ENCODE assay signal across 24 mouse cellular contexts in genomic region chr10:24490432-24490831, GRCm38 (mm10).
"Had no signal": no experiment of that assay in that cellular context is flagged by ENCODE, and none has a peak within 500 bp of the region (broad histone marks: within the 10 kb centered on the region; RNA-seq: fewer than 3 reads in every experiment).

No protein-coding gene starts in this region.

- H3K9me3 ChIP-seq: heart, embryonic 13.5 days; heart, embryonic 15.5 days; hindbrain, embryonic 13.5 days; hindbrain, embryonic 15.5 days; limb, embryonic 10.5 days; limb, embryonic 12.5 days; liver, embryonic 13.5 days; liver, embryonic 15.5 days had no signal

- H3K27me3 ChIP-seq: heart, embryonic 13.5 days; heart, embryonic 15.5 days; hindbrain, embryonic 13.5 days; hindbrain, embryonic 15.5 days; limb, embryonic 12.5 days; liver, embryonic 13.5 days; liver, embryonic 15.5 days had no signal

- ATAC-seq: hindbrain, postnatal 0 days had no signal

- H3K9ac ChIP-seq: heart, embryonic 13.5 days; heart, embryonic 15.5 days; hindbrain, embryonic 13.5 days; hindbrain, embryonic 15.5 days; limb, embryonic 12.5 days; liver, embryonic 13.5 days; liver, embryonic 15.5 days had no signal

- H3K4me2 ChIP-seq: heart, embryonic 11.5 days; heart, embryonic 13.5 days; heart, embryonic 15.5 days; hindbrain, embryonic 13.5 days; hindbrain, embryonic 15.5 days; limb, embryonic 12.5 days; liver, embryonic 11.5 days; liver, embryonic 13.5 days; liver, embryonic 15.5 days had no signal

- H3K27ac ChIP-seq: heart, adult 2 months; heart, embryonic 13.5 days; heart, embryonic 15.5 days; hindbrain, embryonic 13.5 days; hindbrain, embryonic 15.5 days; hindbrain, postnatal 0 days; layer of hippocampus, adult 2 months; left cerebral cortex, adult 2 months; limb, embryonic 10.5 days; limb, embryonic 12.5 days; liver, embryonic 13.5 days; liver, embryonic 15.5 days had no signal

- H3K4me3 ChIP-seq: heart, adult 2 months; heart, embryonic 13.5 days; heart, embryonic 15.5 days; hindbrain, embryonic 13.5 days; hindbrain, embryonic 15.5 days; layer of hippocampus, adult 2 months; left cerebral cortex, adult 2 months; limb, embryonic 10.5 days; limb, embryonic 12.5 days; liver, embryonic 13.5 days; liver, embryonic 15.5 days had no signal

- H3K36me3 ChIP-seq: heart, embryonic 13.5 days; heart, embryonic 15.5 days; hindbrain, embryonic 13.5 days; hindbrain, embryonic 15.5 days; limb, embryonic 10.5 days; limb, embryonic 12.5 days; liver, embryonic 13.5 days; liver, embryonic 15.5 days had no signal

- DNase-seq: gastrocnemius, postnatal 14 days; gastrocnemius, postnatal 36 days; heart, adult 2 months; heart, postnatal 14 days; heart, postnatal 36 days; kidney, adult 18-20 months; kidney, adult 8-10 months; kidney, postnatal 10 days; kidney, postnatal 25 days; kidney, postnatal 4 days; liver; liver, embryonic 13.5 days had no signal

- H3K4me1 ChIP-seq: hindbrain, embryonic 13.5 days; hindbrain, embryonic 15.5 days; limb, embryonic 10.5 days; limb, embryonic 12.5 days; liver, embryonic 13.5 days; liver, embryonic 15.5 days had no signal
